Mouse (Mus musculus) testis, adult 2 months (tissue): ENCODE measurements at regions not wholly inside any gene's neighbourhood (a gene's known extent, or its start where the extent isn't known, plus 50 kb on each side); places are given as distances from the start of the nearest gene placed in this dataset.

Experiments
- CTCF ChIP-seq: fragments of 200-500 bp; IDR thresholded peaks from 2 replicates; pipeline ENCODE4 v1.5.1; 2012; ENCODE audit warnings: low read depth, mild to moderate bottlenecking, inconsistent platforms, low read length, moderate library complexity; ENCODE audit not compliant: control insufficient read depth, insufficient read depth, insufficient replicate concordance
- POLR2A ChIP-seq: fragments of 200-500 bp; IDR thresholded peaks from 2 replicates; pipeline ENCODE4 v1.6.1; 2012; ENCODE audit warnings: low read depth, mild to moderate bottlenecking, inconsistent platforms, low read length, moderate library complexity; ENCODE audit not compliant: control insufficient read depth

GRCm38 (mm10) chr2:12026220-12026619 lies 248.5 kb downstream of the Ankrd16 start:
- TF ChIP-seq CTCF (no peak), POLR2A (no peak)
